ENCODE assay signal across 19 mouse cellular contexts in the genomic region with DNA sequence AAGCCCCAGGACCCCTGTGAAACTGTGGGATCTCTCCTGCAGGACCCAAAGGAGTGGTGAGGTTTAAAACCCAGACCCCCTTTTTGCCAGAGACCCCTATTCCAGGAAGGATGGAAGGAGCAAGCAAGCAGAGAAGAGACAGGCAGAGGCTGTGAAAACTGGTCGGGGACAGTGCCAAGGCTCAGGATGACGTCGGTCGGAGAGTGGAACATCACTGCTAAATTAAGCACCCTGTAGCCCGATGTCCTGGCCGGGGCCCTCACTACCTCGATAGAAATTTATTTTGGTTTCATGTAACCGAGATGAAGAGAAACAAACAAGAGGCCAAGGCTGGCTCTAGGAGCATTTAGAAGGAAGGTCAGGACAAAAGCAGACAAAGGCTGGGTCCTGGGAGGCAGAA. TPM values are rescaled to one million over a fixed set of nuclear protein-coding genes. Genes with fewer than 3 reads are reported as not detected.
A peak's percentile ranks its signal among the peaks of the same experiment; 100 is the strongest.
DNase-seq lines count a peak whose midpoint lies in the region; ATAC-seq lines count a peak whose summit lies in the region.
"Had no signal": no experiment of that assay in that cellular context is flagged by ENCODE, and none has a peak within 500 bp of the region (broad histone marks: within the 10 kb centered on the region; RNA-seq: fewer than 3 reads in every experiment).

No protein-coding gene starts in this region.

- H3K27me3 ChIP-seq in heart, embryonic 15.5 days: no peaks in the 10 kb centered on the region
- H3K27me3 ChIP-seq: midbrain, embryonic 13.5 days had no signal

- H3K4me2 ChIP-seq in heart, embryonic 15.5 days: 0 out of 2 replicates have a peak overlapping the region, but pooled peaks have one; percentile 13
- H3K4me2 ChIP-seq: hindbrain, embryonic 14.5 days; lung, embryonic 14.5 days; midbrain, embryonic 13.5 days had no signal

- WGBS in heart, embryonic 15.5 days: 52% methylated on average over 8 of the region's 8 CpGs

- peak; percentile 91 for DNase-seq in gastrocnemius, adult 18-20 months (ENCODE audit: low spot score)
- no peak for DNase-seq in gastrocnemius, postnatal 4 days (ENCODE audit: low spot score in 2 of 2)
- peak; percentile 36 for DNase-seq in right cerebral cortex, adult 18-20 months
- DNase-seq in right cerebral cortex, adult 2 months (ENCODE audit: low spot score in 2 of 2): no peak
- DNase-seq in ovary, postnatal 36 days (ENCODE audit: low spot score): no peak
- no peak for DNase-seq in thymus, postnatal 36 days
- DNase-seq in right cerebral cortex, postnatal 10 days (ENCODE audit: low spot score in 2 of 2): no peak
- DNase-seq: cerebellum, postnatal 36 days; lung, embryonic 14.5 days; thymus, adult 2 months had no signal

- no peaks in the 10 kb centered on the region for H3K9me3 ChIP-seq in heart, embryonic 15.5 days (replicated peaks)
- H3K9me3 ChIP-seq: forebrain, embryonic 10.5 days; midbrain, embryonic 13.5 days had no signal

- no peak overlapping the region for H3K4me3 ChIP-seq in heart, embryonic 15.5 days
- H3K4me3 ChIP-seq: forebrain, embryonic 10.5 days; midbrain, embryonic 13.5 days had no signal

- no peaks in the 10 kb centered on the region for H3K36me3 ChIP-seq in heart, embryonic 15.5 days
- H3K36me3 ChIP-seq: forebrain, embryonic 10.5 days; midbrain, embryonic 13.5 days had no signal

- no peak overlapping the region for H3K9ac ChIP-seq in heart, embryonic 15.5 days
- H3K9ac ChIP-seq: hindbrain, embryonic 14.5 days; lung, embryonic 14.5 days; midbrain, embryonic 13.5 days had no signal

- ATAC-seq in heart, embryonic 15.5 days (replicated peaks; ENCODE audit: insufficient number of reproducible peaks, insufficient read depth, low FRiP score, low read depth): no peak
- ATAC-seq: intestine, embryonic 16.5 days; midbrain, embryonic 13.5 days had no signal

- H3K4me1 ChIP-seq in heart, embryonic 15.5 days (replicated peaks): peaks cover 49% of the 10 kb centered on the region

- H3K27ac ChIP-seq in heart, embryonic 15.5 days: peak overlapping the region; percentile 66
- H3K27ac ChIP-seq: forebrain, embryonic 10.5 days; hindbrain, embryonic 14.5 days; kidney, postnatal 0 days; macrophage; midbrain, embryonic 13.5 days had no signal

RNA-seq across cellular contexts. Expression of a gene that starts 2.4 kb away (rescaled TPM):
- total RNA-seq in gastrocnemius, adult 18-20 months (2021): 100 to 1,000 TPM; 852 to 871 TPM
- total RNA-seq in gastrocnemius, postnatal 4 days (2021): 100 to 1,000 TPM; 128 to 151 TPM
- 194 and 219 TPM in 2 replicates for polyA plus RNA-seq in heart, embryonic 15.5 days (2015; fragmentation: Nextera tagmentation; extraction: Ambion mirVana)

RNA-seq across cellular contexts. Expression of a gene that starts 30.3 kb away (rescaled TPM):
- 10 to 100 TPM; 11.2 to 15.5 TPM for total RNA-seq in gastrocnemius, adult 18-20 months (2021)
- 1 to 10 TPM; 3.7 to 4.1 TPM for total RNA-seq in gastrocnemius, postnatal 4 days (2021)
- polyA plus RNA-seq in heart, embryonic 15.5 days (2015; fragmentation: Nextera tagmentation; extraction: Ambion mirVana): 9.9 and 11.2 TPM in 2 replicates

RNA-seq across cellular contexts. Expression of a gene that starts 47.4 kb away (rescaled TPM):
- not detected for total RNA-seq in gastrocnemius, adult 18-20 months (2021)
- total RNA-seq in gastrocnemius, postnatal 4 days (2021): not detected
- not detected in 2 replicates for polyA plus RNA-seq in heart, embryonic 15.5 days (2015; fragmentation: Nextera tagmentation; extraction: Ambion mirVana)
- total RNA-seq: liver, adult 2 months had no signal
- polyA plus RNA-seq: embryonic facial prominence, embryonic 14.5 days; intestine, embryonic 16.5 days; kidney, postnatal 0 days; liver, adult 2 months; macrophage; thymus, adult 2 months had no signal

RNA-seq across cellular contexts. Expression of a gene that starts 49.4 kb away (rescaled TPM):
- 1 to 10 TPM in 1 of 2 experiments, under 1 TPM in 1; 0.62 to 1.1 TPM for total RNA-seq in gastrocnemius, adult 18-20 months (2021)
- total RNA-seq in gastrocnemius, postnatal 4 days (2021): 1 to 10 TPM in 1 of 2 experiments, under 1 TPM in 1; 0.83 to 1.9 TPM
- polyA plus RNA-seq in heart, embryonic 15.5 days (2015; fragmentation: Nextera tagmentation; extraction: Ambion mirVana): 0.19 and 0.42 TPM in 2 replicates
- polyA plus RNA-seq: macrophage had no signal

Comparison
In these comparisons a context has a peak if more than half of its experiments do, and no peak if none do; other contexts are left out.
1. DNase-seq: peak in gastrocnemius, adult 18-20 months (single experiment) and right cerebral cortex, adult 18-20 months (single experiment); none in gastrocnemius, postnatal 4 days (0 of 2), right cerebral cortex, adult 2 months (0 of 2), ovary, postnatal 36 days (single experiment), thymus, postnatal 36 days (0 of 2) and right cerebral cortex, postnatal 10 days (0 of 2).
2. RNA of a gene that starts 2.4 kb away (total RNA-seq): 852 to 871 TPM in gastrocnemius, adult 18-20 months; 128 to 151 TPM in gastrocnemius, postnatal 4 days; every median in the first group is over 4 times any median in the second.